Mouse (Mus musculus) embryo, embryonic 11.5 days (tissue): ENCODE results near the gene Nr2f2.

Experiments used
- DNase-seq: peaks from one replicate; pipeline ENCODE4 v3.0.0-alpha.2; 2012; ENCODE audit warnings: low read depth, low spot score

The Nr2f2 gene

GRCm38 (mm10) chr7:70365941-70366807 is at the start of gene Nr2f2:
Gene Nr2f2 (minus strand): TSS chr7:70366735.
- DNase-seq = no peak

- DNase-seq = no peak
Observed at GRCm38 (mm10) chr7:70414461-70414860, 47.9 kb upstream of the Nr2f2 start.

GRCm38 (mm10) chr7:70413646-70414045 is 47.1 kb upstream of the Nr2f2 start:
- DNase-seq = no peak

GRCm38 (mm10) chr7:70412900-70413299 is 46.4 kb upstream of the Nr2f2 start:
- no peak for DNase-seq

GRCm38 (mm10) chr7:70410350-70410749 is 43.8 kb upstream of the Nr2f2 start:
- DNase-seq = no peak

- no peak for DNase-seq
Observed at GRCm38 (mm10) chr7:70409890-70410289, 43.4 kb upstream of the Nr2f2 start.

GRCm38 (mm10) chr7:70408814-70409213 is 42.3 kb upstream of the Nr2f2 start:
- no peak for DNase-seq

GRCm38 (mm10) chr7:70407123-70407522 is 40.6 kb upstream of the Nr2f2 start:
- no peak for DNase-seq

- no peak for DNase-seq
Observed at GRCm38 (mm10) chr7:70406527-70406926, 40.0 kb upstream of the Nr2f2 start.

GRCm38 (mm10) chr7:70405466-70405865 is 38.9 kb upstream of the Nr2f2 start:
- no peak for DNase-seq

GRCm38 (mm10) chr7:70382828-70383227 is 16.3 kb upstream of the Nr2f2 start:
- DNase-seq = no peak

GRCm38 (mm10) chr7:70381409-70382244 is 15.1 kb upstream of the Nr2f2 start:
- DNase-seq = no peak

- no peak for DNase-seq
Observed at GRCm38 (mm10) chr7:70380943-70381342, 14.4 kb upstream of the Nr2f2 start.

GRCm38 (mm10) chr7:70380246-70380645 is 13.7 kb upstream of the Nr2f2 start:
- no peak for DNase-seq

GRCm38 (mm10) chr7:70370552-70371262 is 4.2 kb upstream of the Nr2f2 start:
- no peak for DNase-seq

GRCm38 (mm10) chr7:70369731-70370551 is 3.4 kb upstream of the Nr2f2 start:
- DNase-seq = no peak

- DNase-seq = no peak
Observed at GRCm38 (mm10) chr7:70369061-70369730, 2.7 kb upstream of the Nr2f2 start.

- no peak for DNase-seq
Observed at GRCm38 (mm10) chr7:70368751-70369060, 2.2 kb upstream of the Nr2f2 start.

- DNase-seq = no peak
Observed at GRCm38 (mm10) chr7:70368268-70368655, 1.7 kb upstream of the Nr2f2 start.

- no peak for DNase-seq
Observed at GRCm38 (mm10) chr7:70367591-70368267, 1.2 kb upstream of the Nr2f2 start.
